Mouse (Mus musculus) embryonic fibroblast, embryonic 13.5 days (primary cell): ENCODE measurements around the gene Cxcr4. TPM values are rescaled to one million over a fixed set of nuclear protein-coding genes. Genes with fewer than 3 reads are reported as not detected.

Experiments
- H3K27ac ChIP-seq: 2 replicates; pipeline ENCODE4 v1.5.1; 2012; ENCODE audit warnings: low read length, control low read depth, inconsistent platforms; ENCODE audit not compliant: insufficient read depth
- H3K4me1 ChIP-seq: 2 replicates; pipeline ENCODE4 v1.6.1; 2011; ENCODE audit warnings: low read length; ENCODE audit not compliant: control insufficient read depth, insufficient read depth
- H3K4me3 ChIP-seq: 2 replicates; pipeline ENCODE4 v1.5.1; 2011; ENCODE audit warnings: mild to moderate bottlenecking, control low read depth, low read length; ENCODE audit not compliant: insufficient read depth
- CTCF ChIP-seq: IDR thresholded peaks from 2 replicates; pipeline ENCODE4 v1.5.1; 2011; ENCODE audit warnings: mild to moderate bottlenecking, control low read depth, low read length, moderate library complexity, borderline replicate concordance; ENCODE audit not compliant: insufficient read depth
- POLR2A ChIP-seq: IDR thresholded peaks from 2 replicates; pipeline ENCODE4 v1.6.1; 2011; ENCODE audit warnings: low read depth, mild to moderate bottlenecking, control low read depth, low read length, moderate library complexity
- polyA plus RNA-seq: library from polyadenylated mRNA; stranded (reverse); fragments of >200 nt; gene quantifications from 2 replicates; pipeline ENCODE4 v1.2.4, GENCODE M21; 2011; ENCODE audit warnings: low read depth; ENCODE audit not compliant: missing spikeins, insufficient read length

The Cxcr4 gene
- polyA plus RNA-seq, 1 experiment, result 0.84 TPM

DNA sequence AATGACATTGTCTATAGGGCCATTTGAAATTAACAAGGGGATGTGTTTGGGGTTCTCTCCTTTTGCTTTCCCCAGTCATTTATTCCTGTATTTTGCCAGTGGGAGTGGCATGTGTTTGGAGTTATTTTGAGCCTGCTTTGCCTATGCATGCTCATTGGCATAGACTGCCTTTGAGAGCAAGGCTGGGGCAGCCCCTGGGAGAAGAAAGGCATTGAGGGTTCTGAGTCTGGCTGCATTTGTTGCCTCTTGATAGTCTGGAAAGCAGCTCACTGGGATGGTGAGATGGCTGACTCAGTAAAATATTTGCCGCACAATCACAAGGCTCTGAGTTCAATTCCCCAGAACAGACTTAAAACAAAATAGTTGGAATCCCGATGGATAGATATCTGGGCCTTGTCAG lies 8.5 kb upstream of the Cxcr4 start:
- TF ChIP-seq CTCF (no peak), POLR2A (no peak)
- Histone ChIP-seq H3K27ac (no peak overlapping the region), H3K4me3 (no peak overlapping the region), H3K4me1 (no peaks in the 10 kb centered on the region)

DNA sequence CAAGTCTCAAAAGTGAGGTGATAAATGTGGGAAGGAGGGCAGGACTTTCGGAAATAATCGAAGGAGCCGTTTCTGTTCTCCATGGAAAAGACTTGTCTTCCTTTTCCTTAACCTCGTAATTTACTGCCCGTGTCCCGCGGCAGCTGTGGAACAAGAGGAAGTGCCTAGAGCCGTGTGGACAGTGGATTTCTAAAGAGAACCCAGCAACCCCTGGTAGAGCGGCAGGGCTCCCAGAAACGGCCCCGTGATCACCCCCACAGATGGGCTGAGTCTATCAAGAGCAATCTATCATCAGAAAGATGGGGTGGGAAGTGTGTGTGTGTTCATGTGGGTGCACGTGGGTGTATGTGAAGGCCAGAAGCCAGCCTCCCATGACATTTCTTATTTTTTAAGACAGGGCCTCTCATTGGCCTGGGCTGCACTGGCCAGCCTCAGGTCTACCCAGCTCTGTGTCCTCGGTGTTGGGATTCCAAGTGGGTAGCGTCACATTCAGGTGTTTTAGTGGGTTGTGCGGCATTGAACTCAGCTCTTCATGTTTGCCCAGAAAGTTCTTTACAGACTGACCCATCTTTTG lies 5.2 kb upstream of the Cxcr4 start:
- Histone ChIP-seq H3K4me1 (no peaks in the 10 kb centered on the region), H3K4me3 (no peak overlapping the region), H3K27ac (no peak overlapping the region)
- no peak for TF ChIP-seq POLR2A
- no peak for TF ChIP-seq CTCF

DNA sequence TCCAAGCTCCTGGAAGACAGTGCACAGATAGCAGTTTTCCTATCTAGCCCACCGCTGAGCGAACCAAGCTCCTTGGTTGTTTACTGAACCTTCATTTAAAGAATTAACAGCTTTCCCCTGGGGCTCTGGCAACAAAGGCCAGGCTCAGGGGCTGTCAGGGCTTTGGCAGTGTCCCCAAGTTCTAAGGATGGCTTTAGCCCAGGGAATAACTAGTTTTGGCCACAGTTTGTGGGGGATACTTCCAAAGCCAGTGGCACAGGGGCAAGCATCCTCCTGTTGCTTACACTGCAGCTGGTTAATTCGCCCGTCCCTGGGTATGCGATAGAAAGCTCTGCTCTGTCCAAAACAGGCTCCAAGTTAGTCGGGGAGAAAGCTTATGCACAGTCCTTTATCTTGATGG lies 3.4 kb upstream of the Cxcr4 start:
- Histone ChIP-seq H3K4me3 (no peak overlapping the region), H3K4me1 (no peaks in the 10 kb centered on the region), H3K27ac (no peak overlapping the region)
- TF ChIP-seq POLR2A (no peak), CTCF (no peak)

DNA sequence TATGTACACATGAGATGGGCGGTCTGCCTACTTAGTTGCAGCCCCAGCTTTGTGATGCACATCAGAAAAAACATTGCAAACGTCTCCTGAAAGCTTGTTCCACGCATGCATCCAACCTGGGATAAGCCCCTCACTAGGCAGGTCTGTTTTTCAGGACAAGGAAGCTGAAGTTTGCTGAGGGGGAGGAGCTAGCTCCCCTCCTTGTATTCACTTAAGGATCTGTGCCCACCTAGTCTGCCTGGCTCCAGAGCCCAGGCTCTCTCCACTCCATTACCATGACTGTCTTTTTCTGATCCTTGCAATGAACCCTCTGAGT lies 3.0 kb upstream of the Cxcr4 start:
- TF ChIP-seq POLR2A, result no peak
- no peak for TF ChIP-seq CTCF
- H3K4me1 ChIP-seq, result no peaks in the 10 kb centered on the region
- no peak overlapping the region for H3K27ac ChIP-seq
- no peak overlapping the region for H3K4me3 ChIP-seq

DNA sequence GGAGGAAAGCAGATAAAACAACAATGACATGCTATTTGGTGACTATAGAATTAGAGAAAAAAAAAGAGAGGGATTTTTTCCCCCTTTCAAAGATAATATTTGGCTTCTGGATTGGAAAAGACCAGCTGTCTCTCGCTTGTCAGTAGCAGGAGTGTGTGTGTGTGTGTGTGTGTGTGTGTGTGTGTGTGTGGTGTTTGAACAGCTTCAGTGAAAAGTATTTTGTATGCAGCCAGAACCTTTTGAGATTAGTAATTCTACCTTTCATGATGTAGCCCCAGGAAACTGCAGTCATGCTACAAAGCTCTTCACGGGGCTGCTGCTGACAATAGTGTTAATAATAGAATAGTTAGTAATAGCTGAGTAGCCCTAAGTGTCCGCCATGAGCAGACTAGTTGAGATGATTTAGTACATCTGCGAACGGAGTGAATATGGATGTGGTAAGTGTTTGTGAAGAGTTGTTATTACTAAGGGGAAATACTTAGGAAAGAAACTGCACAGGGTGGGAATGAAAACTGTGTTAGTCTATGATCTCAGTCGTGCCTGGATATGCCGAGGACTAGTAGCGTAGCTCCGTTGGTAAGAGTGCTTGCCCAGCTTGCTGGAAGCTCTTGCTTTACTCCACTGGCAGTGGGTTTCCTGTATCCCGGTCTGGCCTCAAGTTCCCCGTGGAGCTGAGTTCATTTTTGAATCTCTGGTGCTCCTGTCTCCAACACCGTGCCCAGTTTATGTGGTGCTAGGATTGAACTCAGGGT lies 2.4 kb upstream of the Cxcr4 start:
- H3K4me3 ChIP-seq, result no peak overlapping the region
- TF ChIP-seq CTCF, result no peak
- TF ChIP-seq POLR2A, result no peak
- H3K4me1 ChIP-seq, result no peaks in the 10 kb centered on the region
- no peak overlapping the region for H3K27ac ChIP-seq

DNA sequence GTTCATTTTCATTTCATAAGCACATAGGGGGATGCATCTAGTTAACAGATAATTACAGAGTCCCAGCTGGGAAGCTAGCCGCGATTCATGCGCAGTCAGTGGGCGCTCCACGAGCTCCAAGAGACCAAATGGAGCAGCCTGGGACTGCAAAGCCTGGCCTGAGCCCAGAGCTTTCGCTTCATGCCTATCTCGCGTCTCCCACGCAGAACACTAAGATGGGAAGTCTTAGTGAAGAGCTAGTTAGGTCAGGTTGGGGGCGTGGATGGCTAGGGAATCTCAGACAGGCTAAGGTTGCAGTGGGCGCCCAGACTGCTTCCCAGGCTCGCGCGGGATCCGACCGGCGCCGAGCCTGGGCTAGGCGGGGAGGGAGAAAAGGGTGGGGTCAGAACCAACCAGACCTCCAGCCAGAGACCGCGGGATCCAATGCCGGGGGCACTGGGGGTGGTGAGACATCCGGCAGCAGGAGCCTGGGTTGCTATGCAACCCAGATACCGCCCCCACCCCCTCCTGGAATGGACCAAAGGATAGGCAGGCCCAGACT lies 938 bp upstream of the Cxcr4 start:
- Histone ChIP-seq H3K4me3 (peak overlapping the region; percentile 26), H3K4me1 (no peaks in the 10 kb centered on the region), H3K27ac (no peak overlapping the region)
- no peak for TF ChIP-seq POLR2A

DNA sequence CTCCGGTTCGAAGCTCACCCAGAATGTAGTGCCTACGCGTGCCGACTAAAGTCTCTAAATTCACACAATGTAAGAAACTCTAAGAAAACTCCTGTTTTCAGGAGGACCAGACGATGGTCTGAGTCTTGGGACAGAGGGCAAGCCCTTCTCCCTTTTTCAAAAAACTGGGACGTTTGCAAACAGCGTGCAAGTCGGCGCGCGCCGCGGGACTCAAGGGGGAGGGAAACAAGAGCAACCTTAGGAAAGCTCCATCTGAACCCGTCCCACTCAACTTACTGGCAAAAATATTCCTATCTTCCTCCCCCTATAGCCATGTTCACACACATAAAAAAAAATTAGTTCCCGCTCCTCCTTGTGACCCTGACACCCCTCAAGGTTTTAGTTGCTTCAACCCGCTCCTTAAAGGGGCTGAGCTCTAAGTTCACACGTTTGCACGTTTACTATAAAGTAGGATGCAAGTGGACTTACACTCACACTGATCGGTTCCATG lies 327 bp downstream of the Cxcr4 start:
- peak overlapping the region; percentile 50 for H3K4me3 ChIP-seq
- no peak for TF ChIP-seq POLR2A
- no peak for TF ChIP-seq CTCF
- no peak overlapping the region for H3K27ac ChIP-seq
- no peaks in the 10 kb centered on the region for H3K4me1 ChIP-seq

DNA sequence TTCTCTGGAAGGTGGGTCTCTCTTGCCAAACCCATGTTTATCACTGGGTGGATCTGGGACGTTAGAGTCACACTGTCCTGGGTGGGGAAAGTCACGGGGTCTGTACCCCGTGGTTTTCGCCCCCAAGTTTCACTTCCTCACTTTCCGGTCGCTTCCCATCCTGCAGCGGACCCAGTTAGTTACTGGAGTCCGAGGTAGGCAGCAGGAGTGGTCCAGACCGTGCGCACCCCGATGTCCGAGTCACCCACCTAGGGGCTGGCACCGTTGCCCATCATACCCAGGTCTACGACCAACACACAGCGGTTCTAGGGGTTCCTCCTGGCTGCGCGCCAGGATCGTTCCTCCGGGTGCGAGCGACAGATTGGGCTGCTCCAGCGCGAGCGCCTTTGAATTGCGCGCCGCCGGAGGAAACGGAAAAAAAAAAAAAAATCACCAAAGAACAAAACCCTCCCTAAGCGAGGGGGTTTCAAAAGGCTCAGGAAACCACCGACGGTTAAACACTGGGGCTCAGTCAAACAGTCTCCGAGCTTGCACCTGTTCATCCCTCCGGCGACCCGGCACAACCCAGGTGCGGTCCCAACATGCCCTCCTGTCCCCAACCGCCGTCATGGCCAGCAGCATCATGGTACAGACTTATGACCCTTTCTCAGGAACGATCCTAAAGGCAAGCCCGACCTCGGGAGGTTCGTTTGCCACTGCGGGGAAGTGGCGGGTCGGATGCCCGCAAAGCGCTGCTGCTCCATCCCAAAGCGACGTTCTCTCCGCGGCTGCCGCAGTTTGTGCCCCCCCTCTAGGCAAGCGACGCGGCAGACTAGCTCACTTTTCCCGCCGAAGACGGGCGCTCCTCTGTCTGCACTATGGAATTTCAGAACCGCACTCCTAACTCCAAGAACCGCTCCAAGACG lies 1.0 kb downstream of the Cxcr4 start:
- TF ChIP-seq CTCF (no peak), POLR2A (no peak)
- Histone ChIP-seq H3K4me3 (peak overlapping the region; percentile 50), H3K27ac (no peak overlapping the region), H3K4me1 (no peaks in the 10 kb centered on the region)

DNA sequence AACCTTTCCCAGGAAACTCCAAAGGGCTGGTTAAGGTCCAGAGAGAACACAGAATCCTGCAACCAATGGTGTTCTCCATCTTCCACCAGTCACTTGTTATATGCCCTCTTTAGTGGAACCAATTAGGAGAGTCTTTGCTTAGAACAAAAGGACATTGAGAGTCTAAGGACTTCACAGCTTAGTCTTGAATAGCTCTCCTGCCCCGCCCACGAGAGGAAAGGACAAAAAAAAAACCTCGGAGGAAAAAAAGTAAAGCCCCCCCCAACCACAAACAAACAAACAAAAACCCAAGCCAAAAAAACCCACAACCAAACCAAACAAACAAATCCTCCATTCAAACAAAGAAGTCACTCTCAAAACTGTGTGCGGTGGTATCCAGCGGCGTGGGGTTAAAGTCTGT lies 2.1 kb downstream of the Cxcr4 start:
- Histone ChIP-seq H3K27ac (no peak overlapping the region), H3K4me1 (no peaks in the 10 kb centered on the region), H3K4me3 (no peak overlapping the region)
- TF ChIP-seq POLR2A (no peak), CTCF (no peak)
